Mouse (Mus musculus) liver, embryonic 13.5 days (tissue): Measurements from ENCODE around the gene Cdc73. TPM values are rescaled to one million over a fixed set of nuclear protein-coding genes. Genes with fewer than 3 reads are reported as not detected.

Source experiments
- ATAC-seq: fragments of 200-750 bp; cut with Nextera tagmentation; 2 replicates; pipeline ENCODE4 v1.8.0; 2017; ENCODE audit warnings: low read depth, mild to moderate bottlenecking, moderate number of reproducible peaks, moderate library complexity
- DNase-seq: peaks from one replicate; pipeline ENCODE4 v3.0.0; 2022
- H3K27ac ChIP-seq: fragments of 300-500 bp; sonication (generic); 2 replicates; pipeline ENCODE4 v1.5.1; 2015; ENCODE audit warnings: moderate library complexity, mild to moderate bottlenecking, inconsistent platforms
- H3K27me3 ChIP-seq: fragments of 300-500 bp; sonication (generic); 2 replicates; pipeline ENCODE4 v1.6.1; 2015; ENCODE audit warnings: mild to moderate bottlenecking, inconsistent platforms
- H3K36me3 ChIP-seq: fragments of 300-500 bp; sonication (generic); 2 replicates; pipeline ENCODE4 v1.6.1; 2015; ENCODE audit warnings: mild to moderate bottlenecking, inconsistent platforms
- H3K4me1 ChIP-seq: fragments of 300-500 bp; sonication (generic); replicated peaks from 2 replicates; pipeline ENCODE4 v1.6.1; 2015; ENCODE audit warnings: inconsistent platforms
- H3K4me2 ChIP-seq: fragments of 300-500 bp; sonication (generic); 2 replicates; pipeline ENCODE4 v1.6.1; 2015; ENCODE audit warnings: inconsistent platforms, mild to moderate bottlenecking, moderate library complexity
- H3K4me3 ChIP-seq: fragments of 300-500 bp; sonication (generic); replicated peaks from 2 replicates; pipeline ENCODE4 v1.5.1; 2015; ENCODE audit warnings: mild to moderate bottlenecking, inconsistent platforms
- H3K9ac ChIP-seq: fragments of 300-500 bp; sonication (generic); 2 replicates; pipeline ENCODE4 v1.6.1; 2015; ENCODE audit warnings: mild to moderate bottlenecking, inconsistent platforms
- H3K9me3 ChIP-seq: fragments of 300-500 bp; sonication (generic); replicated peaks from 2 replicates; pipeline ENCODE4 v1.6.1; 2016; ENCODE audit warnings: inconsistent platforms
- WGBS: fragments of 180-500 bp; shearing (Covaris S2); methylation state at CpG from one replicate; pipeline ENCODE4 v1.1.7; 2015; ENCODE audit not compliant: insufficient replicate concordance; 5-methylcytosine and 5-hydroxymethylcytosine counted together
- polyA plus RNA-seq: library from polyadenylated mRNA; unstranded; fragments of >200 nt; fragmentation: Nextera tagmentation; extraction: Ambion mirVana; gene quantifications from 2 replicates; pipeline ENCODE4 v1.2.1, GENCODE M21; 2015

Cdc73 gene
- 14.7 and 19.0 TPM in 2 replicates for polyA plus RNA-seq

- Histone ChIP-seq H3K27ac (peak within 1 kb of the TSS; percentile 95), H3K4me3 (peak within 1 kb of the TSS; percentile 90), H3K36me3 (peaks cover 7% of the 10 kb centered on the region), H3K4me2 (peak within 1 kb of the TSS; percentile 90), H3K27me3 (no peaks in the 10 kb centered on the region), H3K9me3 (no peaks in the 10 kb centered on the region), H3K9ac (peak within 1 kb of the TSS; percentile 94), H3K4me1 (peaks cover 27% of the 10 kb centered on the region)
- ATAC-seq = peak; percentile 99
- WGBS = under 1% methylated on average over 74 of the region's 74 CpGs
- DNase-seq = peak; percentile 89
These were observed at the start of gene Cdc73 for GRCm38 (mm10) chr1:143702741-143703262. Gene Cdc73, minus strand, starts transcription at chr1:143702893.

GRCm38 (mm10) chr1:143745871-143746270 lies 43.2 kb upstream of the Cdc73 start:
- Histone ChIP-seq H3K4me1 (peaks cover 20% of the 10 kb centered on the region), H3K9me3 (no peaks in the 10 kb centered on the region), H3K27ac (no peak overlapping the region), H3K27me3 (no peaks in the 10 kb centered on the region), H3K4me3 (no peak overlapping the region), H3K36me3 (peaks cover 42% of the 10 kb centered on the region), H3K4me2 (no peak overlapping the region), H3K9ac (no peak overlapping the region)
- no peak for DNase-seq
- 87% methylated on average over 10 of the region's 10 CpGs for WGBS
- ATAC-seq = no peak

- Histone ChIP-seq H3K27ac (no peak overlapping the region), H3K36me3 (peaks cover 36% of the 10 kb centered on the region), H3K4me2 (no peak overlapping the region), H3K4me1 (peaks cover 31% of the 10 kb centered on the region), H3K9me3 (no peaks in the 10 kb centered on the region), H3K4me3 (no peak overlapping the region), H3K27me3 (no peaks in the 10 kb centered on the region), H3K9ac (no peak overlapping the region)
- WGBS = 89% methylated on average over 6 of the region's 6 CpGs
- DNase-seq (no peak), ATAC-seq (no peak)
These were observed 39.5 kb upstream of the Cdc73 start for GRCm38 (mm10) chr1:143742186-143742585.

GRCm38 (mm10) chr1:143741331-143741730 lies 38.6 kb upstream of the Cdc73 start:
- peaks cover 30% of the 10 kb centered on the region for H3K36me3 ChIP-seq
- ATAC-seq = no peak
- no peak overlapping the region for H3K4me3 ChIP-seq
- H3K9ac ChIP-seq = no peak overlapping the region
- no peaks in the 10 kb centered on the region for H3K9me3 ChIP-seq
- 0 out of 2 replicates have a peak overlapping the region, but pooled peaks have one; percentile 89 for H3K4me2 ChIP-seq
- H3K27ac ChIP-seq = no peak overlapping the region
- H3K4me1 ChIP-seq = peaks cover 31% of the 10 kb centered on the region
- no peak for DNase-seq
- H3K27me3 ChIP-seq = no peaks in the 10 kb centered on the region
- WGBS = 49% methylated on average over 5 of the region's 5 CpGs

GRCm38 (mm10) chr1:143740581-143740980 lies 37.9 kb upstream of the Cdc73 start:
- H3K4me1 ChIP-seq = peaks cover 31% of the 10 kb centered on the region
- ATAC-seq (no peak), DNase-seq (no peak)
- no peaks in the 10 kb centered on the region for H3K27me3 ChIP-seq
- no peaks in the 10 kb centered on the region for H3K9me3 ChIP-seq
- peaks cover 23% of the 10 kb centered on the region for H3K36me3 ChIP-seq
- WGBS = 68% methylated on average over 10 of the region's 10 CpGs
- H3K4me2 ChIP-seq = peak overlapping the region; percentile 89
- peak overlapping the region; percentile 90; the same call in 1 of the 2 replicates for H3K27ac ChIP-seq
- H3K9ac ChIP-seq = no peak overlapping the region; the same call in 1 of the 2 replicates
- H3K4me3 ChIP-seq = peak overlapping the region; percentile 83

- H3K9me3 ChIP-seq = no peaks in the 10 kb centered on the region
- WGBS = under 1% methylated on average over 70 of the region's 71 CpGs
- peak; percentile 93 for ATAC-seq
These were observed 37.0 kb upstream of the Cdc73 start for GRCm38 (mm10) chr1:143739361-143740350.

GRCm38 (mm10) chr1:143738811-143739210 lies 36.1 kb upstream of the Cdc73 start:
- 18% methylated on average over 11 of the region's 11 CpGs for WGBS
- peak overlapping the region; percentile 89 for H3K4me2 ChIP-seq
- H3K4me3 ChIP-seq = peak overlapping the region; percentile 83
- H3K9ac ChIP-seq = peak overlapping the region; percentile 85
- H3K27me3 ChIP-seq = no peaks in the 10 kb centered on the region
- peak overlapping the region; percentile 90; the same call in 1 of the 2 replicates for H3K27ac ChIP-seq
- H3K4me1 ChIP-seq = peaks cover 23% of the 10 kb centered on the region
- no peak for ATAC-seq
- DNase-seq = no peak
- no peaks in the 10 kb centered on the region for H3K9me3 ChIP-seq
- peaks cover 14% of the 10 kb centered on the region for H3K36me3 ChIP-seq

More at GRCm38 (mm10) chr1:143739361-143740350, 37.0 kb upstream of the Cdc73 start:
- Histone ChIP-seq H3K4me3 (peak overlapping the region; percentile 83), H3K4me2 (peak overlapping the region; percentile 89), H3K36me3 (peaks cover 15% of the 10 kb centered on the region), H3K4me1 (peaks cover 31% of the 10 kb centered on the region), H3K27ac (peak overlapping the region; percentile 90), H3K27me3 (no peaks in the 10 kb centered on the region), H3K9ac (peak overlapping the region; percentile 85)
- DNase-seq = peak; percentile 71

GRCm38 (mm10) chr1:143733914-143734410 lies 31.3 kb upstream of the Cdc73 start:
- H3K27me3 ChIP-seq = no peaks in the 10 kb centered on the region
- H3K27ac ChIP-seq = no peak overlapping the region
- no peak overlapping the region for H3K9ac ChIP-seq
- ATAC-seq (no peak), DNase-seq (no peak)
- no peaks in the 10 kb centered on the region for H3K36me3 ChIP-seq
- H3K9me3 ChIP-seq = no peaks in the 10 kb centered on the region
- no peak overlapping the region for H3K4me2 ChIP-seq
- 62% methylated on average over 5 of the region's 5 CpGs for WGBS
- no peak overlapping the region for H3K4me3 ChIP-seq
- H3K4me1 ChIP-seq = no peaks in the 10 kb centered on the region

GRCm38 (mm10) chr1:143731691-143732090 lies 29.0 kb upstream of the Cdc73 start:
- Histone ChIP-seq H3K9me3 (no peaks in the 10 kb centered on the region), H3K4me1 (no peaks in the 10 kb centered on the region), H3K4me2 (no peak overlapping the region), H3K27me3 (no peaks in the 10 kb centered on the region), H3K4me3 (no peak overlapping the region), H3K36me3 (no peaks in the 10 kb centered on the region), H3K27ac (no peak overlapping the region), H3K9ac (no peak overlapping the region)
- DNase-seq (no peak), ATAC-seq (no peak)
- WGBS = 64% methylated on average over 4 of the region's 4 CpGs

GRCm38 (mm10) chr1:143730899-143731298 lies 28.2 kb upstream of the Cdc73 start:
- Histone ChIP-seq H3K4me1 (no peaks in the 10 kb centered on the region), H3K4me3 (no peak overlapping the region), H3K27ac (no peak overlapping the region), H3K4me2 (no peak overlapping the region), H3K9me3 (no peaks in the 10 kb centered on the region), H3K27me3 (no peaks in the 10 kb centered on the region), H3K36me3 (no peaks in the 10 kb centered on the region), H3K9ac (no peak overlapping the region)
- 43% methylated on average over 2 of the region's 2 CpGs for WGBS
- DNase-seq (peak; percentile 39), ATAC-seq (peak; percentile 68)

- 47% methylated on average over 9 of the region's 9 CpGs for WGBS
- DNase-seq = no peak
These were observed 25.2 kb upstream of the Cdc73 start for GRCm38 (mm10) chr1:143727701-143728445.

More at GRCm38 (mm10) chr1:143727701-143728445, 25.2 kb upstream of the Cdc73 start:
- no peaks in the 10 kb centered on the region for H3K36me3 ChIP-seq
- no peak overlapping the region for H3K9ac ChIP-seq
- no peak overlapping the region for H3K27ac ChIP-seq
- H3K4me3 ChIP-seq = no peak overlapping the region
- no peaks in the 10 kb centered on the region for H3K9me3 ChIP-seq
- no peak for ATAC-seq
- H3K4me1 ChIP-seq = peaks cover 12% of the 10 kb centered on the region
- no peak overlapping the region for H3K4me2 ChIP-seq
- no peaks in the 10 kb centered on the region for H3K27me3 ChIP-seq
